Mouse (Mus musculus): ENCODE measurements around the gene Limch1. TPM values are rescaled to one million over a fixed set of nuclear protein-coding genes. Genes with fewer than 3 reads are reported as not detected.

The Limch1 gene
- polyA plus RNA-seq, 2 experiments = 0.54 to 1.2 TPM

- no peak for ATAC-seq (ENCODE audit: insufficient read depth)
- Histone ChIP-seq H3K9ac (replicated peaks) (no peak overlapping the region), H3K4me1 (replicated peaks; ENCODE audit: control insufficient read depth in 2 of 2, insufficient read depth in 2 of 2, low read length in 1 of 2) (no peaks in the 10 kb centered on the region), H3K4me3 (ENCODE audit: insufficient read depth in 1 of 2, low read depth in 2 of 2, low read length in 2 of 2) (no peak overlapping the region), H3K36me3 (replicated peaks; ENCODE audit: control insufficient read depth, insufficient read depth, low read depth) (no peaks in the 10 kb centered on the region), H3K9me3 (ENCODE audit: control insufficient read depth, low read length) (no peaks in the 10 kb centered on the region), H3K27ac (no peak overlapping the region), H3K27me3 (ENCODE audit: control insufficient read depth, insufficient read depth, low read length) (no peaks in the 10 kb centered on the region; the same call in 1 of the 2 replicates), H3K4me2 (ENCODE audit: low read depth) (no peak overlapping the region)
- DNase-seq (ENCODE audit: low read depth in 3 of 3, low spot score in 3 of 3) = no peak
- WGBS (ENCODE audit: insufficient replicate concordance) = 63% methylated on average over 3 of the region's 3 CpGs
- TF ChIP-seq EP300 (IDR thresholded peaks at IDR 0.05; ENCODE audit: low read depth) (no peak), CTCF (IDR thresholded peaks at IDR 0.05; ENCODE audit: low read depth) (no peak)
Measured at GRCm38 (mm10) chr5:66739376-66739775, 6.3 kb upstream of the Limch1 start.

DNA sequence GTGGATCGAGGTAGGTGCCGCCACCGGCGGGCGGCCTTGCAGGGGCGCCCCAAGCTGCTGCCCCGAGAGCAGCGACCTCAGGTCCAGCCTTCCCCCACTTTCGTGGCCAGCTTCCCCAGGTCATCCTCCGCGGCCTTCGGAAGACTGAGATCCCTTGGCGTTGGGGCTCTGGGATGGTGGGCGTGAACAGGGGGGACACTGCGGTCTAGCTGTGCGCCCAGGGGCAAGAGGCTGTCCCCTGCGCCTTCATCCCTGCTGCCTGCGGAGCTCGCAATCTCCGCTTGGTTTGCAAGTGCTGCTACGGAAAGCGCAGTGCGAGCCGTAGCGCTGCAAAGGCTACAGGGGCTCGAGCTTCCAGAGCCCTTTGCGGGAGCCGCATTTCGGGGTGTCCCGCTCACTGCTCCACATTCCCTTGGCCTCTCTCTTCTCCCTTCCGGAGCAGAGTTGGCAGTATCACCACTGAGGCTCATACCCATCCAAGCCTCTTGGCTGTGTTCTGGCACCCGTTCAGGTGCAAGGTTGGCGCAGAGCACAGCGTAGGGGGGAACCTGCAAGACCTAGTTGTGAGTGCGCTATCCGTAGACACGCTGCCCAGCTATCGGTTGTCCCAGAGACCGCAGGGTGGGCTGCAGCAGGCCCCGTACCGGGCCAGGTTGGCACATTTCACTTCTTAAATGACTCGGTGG lies 512 bp downstream of the Limch1 start:
- ATAC-seq (ENCODE audit: insufficient read depth) = no peak
- under 1% methylated on average over 41 of the region's 42 CpGs for WGBS (ENCODE audit: insufficient replicate concordance)

DNA sequence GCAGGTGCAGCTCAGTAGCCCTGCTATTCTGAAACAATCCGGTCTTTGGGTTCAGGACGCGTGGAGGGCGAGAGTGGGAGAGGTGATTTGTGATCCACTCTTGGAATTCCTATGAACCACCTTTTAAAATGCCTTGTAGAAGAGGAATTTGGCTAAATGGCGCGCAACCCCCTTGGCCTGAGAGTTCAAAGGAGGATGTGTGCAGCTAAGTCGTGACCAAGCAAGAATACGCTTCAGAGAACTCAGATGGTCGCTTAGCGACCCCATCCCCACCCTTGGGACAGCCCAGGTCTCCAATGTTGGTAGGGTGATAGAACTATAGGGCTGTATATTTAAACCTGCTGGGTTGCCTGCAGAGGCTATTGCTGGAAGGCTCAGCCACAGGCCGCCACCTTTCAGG lies 1.1 kb downstream of the Limch1 start:
- Histone ChIP-seq H3K27ac (no peak overlapping the region), H3K9ac (replicated peaks) (no peak overlapping the region), H3K9me3 (ENCODE audit: control insufficient read depth, low read length) (no peaks in the 10 kb centered on the region), H3K36me3 (replicated peaks; ENCODE audit: control insufficient read depth, insufficient read depth, low read depth) (no peaks in the 10 kb centered on the region), H3K4me3 (ENCODE audit: insufficient read depth in 1 of 2, low read depth in 2 of 2, low read length in 2 of 2) (no peak overlapping the region), H3K27me3 (ENCODE audit: control insufficient read depth, insufficient read depth, low read length) (peaks cover 16% of the 10 kb centered on the region), H3K4me2 (ENCODE audit: low read depth) (no peak overlapping the region), H3K4me1 (replicated peaks; ENCODE audit: control insufficient read depth in 2 of 2, insufficient read depth in 2 of 2, low read length in 1 of 2) (no peaks in the 10 kb centered on the region)
- ATAC-seq (ENCODE audit: insufficient read depth) = no peak
- DNase-seq (ENCODE audit: low read depth in 3 of 3, low spot score in 3 of 3) = no peak
- WGBS (ENCODE audit: insufficient replicate concordance) = 3% methylated on average over 11 of the region's 11 CpGs
- TF ChIP-seq CTCF (IDR thresholded peaks at IDR 0.05; ENCODE audit: low read depth) = no peak
- no peak for TF ChIP-seq EP300 (IDR thresholded peaks at IDR 0.05; ENCODE audit: low read depth)

More for the DNA sequence above, 512 bp downstream of the Limch1 start:
- TF ChIP-seq CTCF (IDR thresholded peaks at IDR 0.05; ENCODE audit: low read depth) (no peak), EP300 (IDR thresholded peaks at IDR 0.05; ENCODE audit: low read depth) (no peak)
- peak overlapping the region; percentile 54 for H3K4me2 ChIP-seq (ENCODE audit: low read depth)
- H3K4me1 ChIP-seq (replicated peaks; ENCODE audit: control insufficient read depth in 2 of 2, insufficient read depth in 2 of 2, low read length in 1 of 2) = no peaks in the 10 kb centered on the region
- H3K27me3 ChIP-seq (ENCODE audit: control insufficient read depth, insufficient read depth, low read length) = peaks cover 16% of the 10 kb centered on the region
- no peak overlapping the region for H3K27ac ChIP-seq
- H3K36me3 ChIP-seq (replicated peaks; ENCODE audit: control insufficient read depth, insufficient read depth, low read depth) = no peaks in the 10 kb centered on the region
- H3K9me3 ChIP-seq (ENCODE audit: control insufficient read depth, low read length) = no peaks in the 10 kb centered on the region
- peak overlapping the region; percentile 17 to 35; a peak in 3 of 4 replicates for H3K4me3 ChIP-seq (ENCODE audit: insufficient read depth in 1 of 2, low read depth in 2 of 2, low read length in 2 of 2)
- no peak overlapping the region for H3K9ac ChIP-seq (replicated peaks)
- DNase-seq (ENCODE audit: low read depth in 3 of 3, low spot score in 3 of 3) = no peak

- Histone ChIP-seq H3K4me1 (replicated peaks; ENCODE audit: control insufficient read depth in 2 of 2, insufficient read depth in 2 of 2, low read length in 1 of 2) (no peaks in the 10 kb centered on the region), H3K36me3 (replicated peaks; ENCODE audit: control insufficient read depth, insufficient read depth, low read depth) (no peaks in the 10 kb centered on the region), H3K9me3 (ENCODE audit: control insufficient read depth, low read length) (no peaks in the 10 kb centered on the region), H3K4me3 (ENCODE audit: insufficient read depth in 1 of 2, low read depth in 2 of 2, low read length in 2 of 2) (no peak overlapping the region), H3K9ac (replicated peaks) (no peak overlapping the region), H3K27me3 (ENCODE audit: control insufficient read depth, insufficient read depth, low read length) (peaks cover 16% of the 10 kb centered on the region), H3K27ac (no peak overlapping the region), H3K4me2 (ENCODE audit: low read depth) (no peak overlapping the region)
- ATAC-seq (ENCODE audit: insufficient read depth) (no peak), DNase-seq (ENCODE audit: low read depth in 3 of 3, low spot score in 3 of 3) (no peak)
- WGBS (ENCODE audit: insufficient replicate concordance) = 24% methylated on average over 10 of the region's 10 CpGs
- TF ChIP-seq CTCF (IDR thresholded peaks at IDR 0.05; ENCODE audit: low read depth) = no peak
- TF ChIP-seq EP300 (IDR thresholded peaks at IDR 0.05; ENCODE audit: low read depth) = no peak
Measured at GRCm38 (mm10) chr5:66747761-66748430, 2.3 kb downstream of the Limch1 start.

GRCm38 (mm10) chr5:66748448-66749115 lies 3.0 kb downstream of the Limch1 start:
- Histone ChIP-seq H3K36me3 (replicated peaks; ENCODE audit: control insufficient read depth, insufficient read depth, low read depth) (no peaks in the 10 kb centered on the region), H3K4me1 (replicated peaks; ENCODE audit: control insufficient read depth in 2 of 2, insufficient read depth in 2 of 2, low read length in 1 of 2) (no peaks in the 10 kb centered on the region), H3K4me2 (ENCODE audit: low read depth) (no peak overlapping the region), H3K27ac (no peak overlapping the region), H3K9ac (replicated peaks) (no peak overlapping the region), H3K4me3 (ENCODE audit: insufficient read depth in 1 of 2, low read depth in 2 of 2, low read length in 2 of 2) (no peak overlapping the region), H3K9me3 (ENCODE audit: control insufficient read depth, low read length) (no peaks in the 10 kb centered on the region), H3K27me3 (ENCODE audit: control insufficient read depth, insufficient read depth, low read length) (peaks cover 16% of the 10 kb centered on the region)
- TF ChIP-seq EP300 (IDR thresholded peaks at IDR 0.05; ENCODE audit: low read depth) (no peak), CTCF (IDR thresholded peaks at IDR 0.05; ENCODE audit: low read depth) (no peak)
- DNase-seq (ENCODE audit: low read depth in 3 of 3, low spot score in 3 of 3) (no peak), ATAC-seq (ENCODE audit: insufficient read depth) (no peak)
- 31% methylated on average over 5 of the region's 5 CpGs for WGBS (ENCODE audit: insufficient replicate concordance)

Data from liver, embryonic 14.5 days (tissue).